Mouse (Mus musculus) MEL (cell line): ENCODE data around the gene Ptma.

Experiments
- CHD1 ChIP-seq: IDR thresholded peaks from 2 replicates; pipeline ENCODE4 v1.6.1; 2012; ENCODE audit warnings: low read depth, mild to moderate bottlenecking, inconsistent platforms, low read length, improper control_type of control experiment
- CTCF ChIP-seq, 3 experiments: IDR thresholded peaks in 2 of 3; conservative IDR thresholded peaks in 1 of 3; 2 replicates each; pipeline ENCODE4 v1.5.1; 2011 to 2012; ENCODE audit warnings: low read length in 3 of 3, low read depth in 2 of 3, mild to moderate bottlenecking in 2 of 3, improper control_type of control experiment in 1 of 3, inconsistent platforms in 1 of 3, mixed read lengths in 1 of 3, moderate library complexity in 1 of 3; ENCODE audit not compliant: control insufficient read depth in 1 of 3, insufficient read depth in 1 of 3, poor library complexity in 1 of 3, severe bottlenecking in 1 of 3
- SIN3A ChIP-seq: IDR thresholded peaks from 2 replicates; pipeline ENCODE4 v1.6.1; 2012; ENCODE audit warnings: low read length, improper control_type of control experiment, inconsistent platforms

DNA sequence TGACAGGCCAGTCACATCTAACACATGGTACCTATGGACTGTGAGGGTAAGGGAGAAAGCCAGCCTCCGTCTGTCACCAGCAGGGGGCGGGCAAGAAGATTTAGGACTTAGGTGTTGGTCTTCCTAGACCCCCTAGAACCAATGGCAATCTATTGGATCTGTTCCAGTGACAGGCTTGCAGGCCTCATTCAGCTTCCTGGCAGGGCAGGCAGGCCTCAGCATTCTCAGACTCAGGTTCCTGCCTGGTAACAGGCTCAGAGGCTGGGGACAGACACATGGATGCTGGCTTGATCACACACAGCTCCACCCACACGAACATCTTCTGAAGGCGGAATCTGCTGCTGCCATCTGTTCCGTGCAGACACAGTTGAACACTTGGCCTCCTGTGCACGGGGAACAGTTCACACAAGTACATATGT is 25.4 kb upstream of the Ptma start:
- TF ChIP-seq CTCF (IDR thresholded peaks at IDR 0.05 in 2 of 3, conservative IDR thresholded peaks at IDR 0.05 in 1 of 3; ENCODE audit: control insufficient read depth in 1 of 3, insufficient read depth in 1 of 3, low read depth in 2 of 3, low read length in 3 of 3, poor library complexity in 1 of 3, severe bottlenecking in 1 of 3) (peak; percentile 78 to 91 (median 82)), SIN3A (no peak), CHD1 (no peak)
